Comparison of ENCODE assay signal across 8 mouse cellular contexts in the genomic region with DNA sequence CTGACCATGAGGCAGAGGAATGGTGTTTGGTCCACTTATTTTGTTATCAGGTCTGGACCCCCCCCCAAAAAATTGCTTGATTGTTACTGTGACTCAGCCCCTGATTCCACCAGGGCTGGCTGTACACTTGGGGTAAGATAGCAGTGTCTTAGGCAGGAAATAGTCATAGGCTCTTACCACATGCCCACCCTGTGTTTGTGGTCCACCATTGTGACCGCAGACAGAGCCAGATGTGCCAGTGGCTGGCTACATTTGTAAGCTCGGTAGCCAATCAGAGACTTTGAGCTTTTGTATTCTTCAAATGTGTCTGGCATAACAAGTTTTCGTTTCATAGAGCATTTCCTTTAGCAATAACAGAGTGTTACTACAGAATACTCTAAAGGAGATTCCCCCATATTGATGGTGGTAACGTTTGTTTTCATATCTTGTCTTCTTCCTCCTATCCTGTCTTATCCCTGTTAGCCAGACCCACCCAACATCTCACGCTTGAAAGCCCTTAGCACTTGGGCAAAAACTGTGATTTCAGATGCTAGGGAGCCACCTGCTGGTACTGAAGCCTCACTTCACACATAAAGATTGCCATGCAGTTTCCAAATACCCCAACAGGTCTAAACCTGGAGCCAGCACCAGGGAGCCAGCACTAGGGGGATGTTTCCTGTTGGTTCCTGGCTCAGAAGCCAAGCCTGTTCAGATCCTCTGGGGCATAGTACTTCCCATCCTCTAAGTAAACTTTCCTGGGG. TPM values are rescaled to one million over a fixed set of nuclear protein-coding genes. Genes with fewer than 3 reads are reported as not detected.
DNase-seq lines count a peak whose midpoint lies in the region; ATAC-seq lines count a peak whose summit lies in the region.

No protein-coding gene starts in this region.

- no peak overlapping the region for H3K27ac ChIP-seq in intestine, embryonic 14.5 days (ENCODE audit: low read depth)
- no peak overlapping the region for H3K27ac ChIP-seq in midbrain, embryonic 13.5 days

- H3K27me3 ChIP-seq in intestine, embryonic 14.5 days (replicated peaks; ENCODE audit: control insufficient read depth, insufficient read depth, low read length), result no peaks in the 10 kb centered on the region
- no peaks in the 10 kb centered on the region for H3K27me3 ChIP-seq in midbrain, embryonic 13.5 days
- no peaks in the 10 kb centered on the region for H3K27me3 ChIP-seq in splenic B cell, adult 2 months (ENCODE audit: control insufficient read depth, insufficient read depth, low read length, poor library complexity, severe bottlenecking)

- peak; percentile 41 for DNase-seq in urinary bladder, postnatal 14 days (ENCODE audit: low spot score)
- DNase-seq in urinary bladder, postnatal 10 days (ENCODE audit: low spot score), result no peak
- DNase-seq in cerebellum, postnatal 25 days, result peak; percentile 55 to 71
- DNase-seq in frontal cortex, postnatal 25 days (ENCODE audit: low spot score in 2 of 2), result peak; percentile 36 to 38
- DNase-seq in intestine, embryonic 14.5 days (ENCODE audit: low spot score), result peak; percentile 65
- peak; percentile 48 to 66 for DNase-seq in left cerebral cortex, postnatal 36 days (ENCODE audit: low spot score in 2 of 2)
- peak; percentile 77 for DNase-seq in splenic B cell, adult 2 months (ENCODE audit: low read depth, low spot score)

- no peaks in the 10 kb centered on the region for H3K36me3 ChIP-seq in intestine, embryonic 14.5 days (ENCODE audit: control insufficient read depth, insufficient read depth, low read length)
- H3K36me3 ChIP-seq in midbrain, embryonic 13.5 days, result no peaks in the 10 kb centered on the region
- no peaks in the 10 kb centered on the region for H3K36me3 ChIP-seq in splenic B cell, adult 2 months (ENCODE audit: control insufficient read depth, insufficient read depth, low read length, poor library complexity, severe bottlenecking)

- H3K4me2 ChIP-seq in intestine, embryonic 14.5 days (ENCODE audit: low read length), result no peak overlapping the region
- H3K4me2 ChIP-seq in midbrain, embryonic 13.5 days (replicated peaks), result no peak overlapping the region

- H3K4me3 ChIP-seq in intestine, embryonic 14.5 days (ENCODE audit: low read depth, low read length), result no peak overlapping the region
- H3K4me3 ChIP-seq in midbrain, embryonic 13.5 days (replicated peaks), result no peak overlapping the region

- intact Hi-C loops in left cerebral cortex, postnatal 36 days (cut with DNase I), result loop anchor here (2.0 to 10.0 kb wide), 3 partner anchors 32 to 265 kb away; no protein-coding TSS in a partner anchor

- H3K9me3 ChIP-seq in intestine, embryonic 14.5 days (ENCODE audit: control insufficient read depth, low read length), result no peaks in the 10 kb centered on the region
- no peaks in the 10 kb centered on the region for H3K9me3 ChIP-seq in midbrain, embryonic 13.5 days

- H3K9ac ChIP-seq in intestine, embryonic 14.5 days (ENCODE audit: low read length), result no peak overlapping the region
- no peak overlapping the region for H3K9ac ChIP-seq in midbrain, embryonic 13.5 days (replicated peaks)

- no peaks in the 10 kb centered on the region for H3K4me1 ChIP-seq in intestine, embryonic 14.5 days (replicated peaks; ENCODE audit: control insufficient read depth, insufficient read depth, low read length)
- H3K4me1 ChIP-seq in midbrain, embryonic 13.5 days (replicated peaks), result no peaks in the 10 kb centered on the region

- WGBS in intestine, embryonic 14.5 days, result 46% methylated on average over 5 of the region's 5 CpGs
- 50% methylated on average over 5 of the region's 5 CpGs for WGBS in midbrain, embryonic 13.5 days

- ATAC-seq in intestine, embryonic 14.5 days (replicated peaks; ENCODE audit: low FRiP score, low TSS enrichment, low read depth), result peak; percentile 81
- peak; percentile 90 for ATAC-seq in midbrain, embryonic 13.5 days

RNA-seq across cellular contexts. Expression of a gene that starts 12.3 kb away (rescaled TPM):
- 1.4 and 1.7 TPM in 2 replicates for polyA plus RNA-seq in intestine, embryonic 14.5 days (2014; fragmentation: Nextera tagmentation; extraction: Ambion mirVana)
- 10 to 100 TPM; 74.9 to 81.2 TPM for total RNA-seq in left cerebral cortex, postnatal 36 days (2021)
- polyA plus RNA-seq in midbrain, embryonic 13.5 days (2015; fragmentation: Nextera tagmentation; extraction: Ambion mirVana), result 6.7 and 7.3 TPM in 2 replicates
